Mouse (Mus musculus): ENCODE results near the gene Irgc1.

Gene Irgc1

DNA sequence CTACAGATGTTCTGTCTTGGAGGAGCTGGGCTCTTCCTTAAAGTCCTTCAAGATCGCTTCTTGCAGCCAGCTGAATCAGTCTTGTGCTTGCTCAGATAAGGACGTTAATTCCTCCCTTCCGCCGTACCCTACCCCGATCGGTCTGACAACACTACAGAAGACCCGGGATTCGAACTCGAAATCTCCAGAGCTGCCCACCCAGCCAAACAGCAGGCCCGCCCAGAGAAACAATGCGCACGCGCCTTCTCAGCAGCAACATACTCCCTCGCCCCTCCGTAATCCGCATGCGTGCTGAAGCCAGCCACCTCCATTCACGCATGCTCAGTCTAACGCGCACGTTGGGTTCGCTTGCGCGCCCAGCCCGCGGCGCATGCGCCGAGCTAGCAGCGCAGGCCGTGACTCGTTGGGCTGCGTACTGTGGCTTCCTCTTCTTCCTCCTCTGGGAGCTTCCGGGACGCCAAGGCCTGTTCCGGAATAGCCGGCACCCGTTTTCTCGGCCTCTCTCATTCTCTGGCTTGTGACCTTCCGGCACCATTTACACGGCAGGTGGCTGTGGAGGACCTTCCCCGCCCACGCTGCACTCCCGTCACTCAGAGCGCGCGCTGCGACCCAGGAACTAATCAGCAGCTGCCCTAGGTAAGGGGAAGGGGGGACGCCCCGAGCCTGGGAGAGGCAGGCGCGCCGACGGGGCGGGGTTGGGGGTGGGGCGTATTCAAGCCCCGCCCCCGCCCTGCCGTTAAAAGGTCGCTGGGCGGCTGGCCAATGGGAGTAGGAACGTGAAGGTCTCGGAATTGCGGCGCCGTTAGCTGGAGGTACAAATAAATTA is 52.6 kb downstream of the Irgc1 start, which contains the start of gene Smg9:
Gene Smg9, plus strand, starts transcription at position 364 of the 826 bp plus-strand sequence.
- peak; percentile 98 for DNase-seq

DNA sequence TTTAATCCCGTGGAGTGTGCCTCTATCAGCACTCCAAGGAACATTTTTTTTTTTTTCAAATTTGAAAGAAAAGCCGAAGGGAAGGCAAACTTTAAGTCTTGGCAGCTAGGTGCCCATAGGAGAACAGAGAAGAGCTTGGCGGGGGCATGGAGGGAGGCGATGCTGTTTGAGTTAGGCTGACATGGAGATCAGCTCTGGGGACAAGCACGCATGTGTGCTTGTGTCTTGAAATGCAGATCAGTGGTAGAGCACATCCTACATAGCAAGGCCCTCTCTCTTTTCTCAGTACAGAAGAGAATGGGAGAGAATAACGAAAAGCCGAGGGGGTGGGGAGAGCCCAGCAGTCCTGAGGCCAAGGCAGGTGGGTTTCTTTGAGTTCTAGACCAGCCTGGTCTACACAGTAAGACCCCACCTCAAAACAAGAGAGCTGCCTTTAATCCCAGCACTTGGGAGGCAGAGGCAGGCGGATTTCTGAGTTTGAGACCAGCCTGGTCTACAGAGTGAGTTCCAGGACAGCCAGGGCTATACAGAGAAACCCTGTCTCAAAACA is 53.7 kb downstream of the Irgc1 start:
- DNase-seq, result no peak

DNA sequence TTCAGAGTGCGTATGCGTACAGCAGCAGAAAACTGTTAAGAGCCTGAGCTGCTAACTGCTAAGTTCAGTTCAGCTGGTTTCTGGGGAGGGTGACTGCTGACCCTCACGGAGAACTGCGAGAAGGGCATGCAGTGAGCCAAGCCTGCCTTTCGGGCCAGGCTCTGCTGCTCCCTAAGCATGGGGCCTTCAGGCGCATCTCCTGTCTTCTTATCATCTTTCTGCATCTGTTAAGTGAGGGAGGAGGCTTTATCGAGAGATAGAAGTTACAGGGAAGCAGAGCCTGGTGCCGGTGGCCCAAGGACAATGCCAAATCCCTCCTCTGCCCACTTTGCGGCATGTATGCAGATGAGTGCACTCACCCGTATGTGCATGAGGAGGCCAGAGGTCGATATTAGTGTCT is 55.3 kb downstream of the Irgc1 start:
- DNase-seq, result no peak

GRCm38 (mm10) chr7:24394475-24395161 is 57.5 kb downstream of the Irgc1 start:
- DNase-seq, result no peak

DNA sequence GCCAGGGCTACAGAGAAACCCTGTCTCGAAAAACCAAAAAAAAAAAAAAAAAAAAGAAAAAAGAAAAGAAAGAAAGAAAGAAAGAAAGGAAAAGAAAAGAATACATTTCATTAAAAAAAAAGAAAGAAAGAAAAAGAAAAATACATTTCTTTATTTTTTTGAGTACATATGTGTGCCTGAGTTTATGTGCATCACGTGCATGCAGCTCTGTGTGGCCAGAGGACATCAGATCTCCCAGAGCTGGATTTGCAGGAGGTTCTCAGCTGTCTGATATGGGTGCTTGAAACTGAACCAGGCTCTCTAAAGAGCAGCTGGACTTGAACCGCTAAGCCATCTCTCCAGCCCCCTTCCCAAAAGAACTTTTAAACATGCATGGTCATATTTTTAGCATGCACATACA is 58.0 kb downstream of the Irgc1 start:
- DNase-seq, result no peak

DNA sequence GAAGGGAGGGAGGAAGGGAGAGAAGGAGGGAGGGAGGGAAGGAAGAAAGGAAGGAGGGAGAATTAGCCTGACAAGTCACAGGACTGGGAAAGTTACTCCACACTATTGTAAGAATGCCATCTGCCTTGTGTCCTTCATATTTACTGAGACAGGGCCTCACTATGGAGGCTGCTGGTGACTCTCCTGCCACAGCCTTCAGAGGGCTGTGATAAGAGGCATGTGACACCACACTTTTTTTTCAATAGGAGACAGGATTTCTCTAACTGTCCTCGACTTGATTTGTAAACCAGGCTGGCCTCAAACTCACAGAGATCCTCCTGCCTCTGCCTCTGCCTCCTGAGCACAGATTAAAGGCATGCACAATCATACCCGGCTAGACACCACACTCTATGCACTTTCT is 60.4 kb downstream of the Irgc1 start:
- DNase-seq, result no peak

DNA sequence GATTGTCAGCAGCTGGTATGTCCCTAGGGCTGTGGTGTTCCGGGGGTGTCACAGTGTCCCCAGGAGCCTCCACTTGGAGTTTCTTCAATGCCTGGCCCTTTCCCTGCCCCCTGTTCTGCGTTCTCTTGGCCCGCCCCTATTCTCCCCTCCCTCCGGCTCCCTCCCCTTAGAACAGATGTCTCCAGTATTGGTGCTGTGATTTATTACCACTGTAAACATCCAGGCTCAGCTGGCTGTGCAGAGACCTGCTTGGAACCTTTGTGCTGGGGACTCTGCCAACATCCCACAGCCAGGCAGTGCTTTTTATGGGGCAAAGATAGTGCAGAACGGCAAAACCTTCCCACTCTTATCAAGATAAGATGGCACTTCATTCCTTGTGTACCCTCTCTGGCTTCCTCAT is 61.0 kb downstream of the Irgc1 start:
- peak; percentile 25 for DNase-seq

GRCm38 (mm10) chr7:24390512-24390911 is 61.6 kb downstream of the Irgc1 start:
- no peak for DNase-seq

DNA sequence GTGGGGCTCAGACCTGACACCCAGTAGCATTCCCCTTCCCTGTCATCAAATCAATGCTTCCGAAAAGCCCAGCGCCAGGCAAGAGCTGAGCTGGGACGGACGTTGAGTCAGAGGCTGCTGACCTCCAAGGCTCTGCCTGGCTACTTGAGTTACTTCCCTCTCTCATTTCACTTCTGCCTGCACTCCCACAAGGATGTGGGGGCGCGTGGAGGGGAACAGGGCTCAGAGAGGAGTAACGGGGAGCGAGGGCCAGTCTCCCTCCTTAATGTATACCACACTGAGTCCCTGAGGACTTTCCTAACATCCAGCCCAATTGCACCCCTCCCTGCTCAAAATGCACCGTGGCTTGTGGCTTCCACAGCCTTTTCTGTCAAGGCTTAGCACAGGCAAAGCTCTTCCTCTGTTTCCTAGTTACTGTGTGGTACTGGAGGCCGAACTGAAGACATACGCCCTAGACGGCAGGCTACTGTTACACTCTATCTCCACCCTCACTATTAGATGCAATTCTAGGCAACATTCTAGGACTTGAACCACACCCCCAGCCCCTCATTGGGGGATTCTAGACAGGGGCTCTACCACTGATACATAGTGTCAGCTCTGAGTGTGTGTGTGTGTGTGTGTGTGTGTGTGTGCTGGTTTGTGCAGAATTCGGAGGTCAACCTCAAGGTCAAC is 62.4 kb downstream of the Irgc1 start:
- no peak for DNase-seq

- DNase-seq, result no peak
These were observed 65.0 kb downstream of the Irgc1 start for GRCm38 (mm10) chr7:24387059-24387556.

- peak; percentile 57 for DNase-seq
These were observed 67.3 kb downstream of the Irgc1 start for GRCm38 (mm10) chr7:24384827-24385226.

GRCm38 (mm10) chr7:24384070-24384469 is 68.0 kb downstream of the Irgc1 start:
- no peak for DNase-seq

- no peak for DNase-seq
These were observed 69.2 kb downstream of the Irgc1 start for GRCm38 (mm10) chr7:24382730-24383372.
